Mouse (Mus musculus) forebrain, embryonic 13.5 days (tissue): ENCODE results near the gene Iqck. TPM values are rescaled to one million over a fixed set of nuclear protein-coding genes. Genes with fewer than 3 reads are reported as not detected.

ENCODE experiments used
- ATAC-seq: fragments of 200-750 bp; cut with Nextera tagmentation; 2 replicates; pipeline ENCODE4 v1.8.0; 2017
- H3K27ac ChIP-seq: fragments of 300-500 bp; sonication (generic); 2 replicates; pipeline ENCODE4 v1.5.1; 2015; ENCODE audit warnings: inconsistent platforms, mild to moderate bottlenecking, moderate library complexity
- H3K27me3 ChIP-seq: fragments of 300-500 bp; sonication (generic); 2 replicates; pipeline ENCODE4 v1.6.1; 2015; ENCODE audit warnings: mild to moderate bottlenecking, inconsistent platforms
- H3K36me3 ChIP-seq: fragments of 300-500 bp; sonication (generic); 2 replicates; pipeline ENCODE4 v1.6.1; 2015; ENCODE audit warnings: mild to moderate bottlenecking, inconsistent platforms; ENCODE audit not compliant: poor library complexity, severe bottlenecking
- H3K4me1 ChIP-seq: fragments of 300-500 bp; sonication (generic); 2 replicates; pipeline ENCODE4 v1.6.1; 2015; ENCODE audit warnings: inconsistent platforms
- H3K4me2 ChIP-seq: fragments of 300-500 bp; sonication (generic); 2 replicates; pipeline ENCODE4 v1.6.1; 2015; ENCODE audit warnings: inconsistent platforms, mild to moderate bottlenecking, moderate library complexity
- H3K4me3 ChIP-seq: fragments of 300-500 bp; sonication (generic); 2 replicates; pipeline ENCODE4 v1.5.1; 2015; ENCODE audit warnings: mild to moderate bottlenecking, inconsistent platforms
- H3K9ac ChIP-seq: fragments of 300-500 bp; sonication (generic); 2 replicates; pipeline ENCODE4 v1.6.1; 2015; ENCODE audit warnings: mild to moderate bottlenecking, inconsistent platforms
- H3K9me3 ChIP-seq: fragments of 300-500 bp; sonication (generic); replicated peaks from 2 replicates; pipeline ENCODE4 v1.6.1; 2016; ENCODE audit warnings: inconsistent platforms
- WGBS: fragments of 180-500 bp; shearing (Covaris S2); methylation state at CpG from one replicate; pipeline ENCODE4 v1.1.7; 2015; 5-methylcytosine and 5-hydroxymethylcytosine counted together
- polyA plus RNA-seq: library from polyadenylated mRNA; unstranded; fragments of >200 nt; fragmentation: Nextera tagmentation; extraction: Ambion mirVana; gene quantifications from 2 replicates; pipeline ENCODE4 v1.2.1, GENCODE M21; 2015

Gene Iqck
- polyA plus RNA-seq, 1 experiment from 2014 or later: 3.1 TPM

DNA sequence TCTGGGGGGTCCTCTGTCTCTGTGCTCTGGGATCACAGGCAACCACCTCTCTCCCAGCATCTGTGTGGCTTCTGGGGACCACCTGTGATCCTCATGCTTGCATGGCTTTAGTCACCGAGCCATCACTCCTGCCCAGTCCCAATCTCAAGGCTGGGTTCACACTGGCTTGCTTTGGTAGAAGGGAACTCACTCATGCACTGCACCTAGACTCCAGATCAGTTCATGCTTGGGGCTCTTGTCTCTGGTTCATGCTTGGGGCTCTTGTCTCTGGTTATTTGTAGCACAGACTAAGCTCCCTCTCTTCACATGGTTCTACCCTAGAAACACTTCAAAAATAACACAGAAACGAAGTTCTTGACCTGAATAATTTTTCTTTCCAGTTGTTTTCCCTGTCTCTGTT is 44.5 kb downstream of the Iqck start:
- H3K27ac ChIP-seq: no peak overlapping the region
- no peak overlapping the region; the same call in 1 of the 2 replicates for H3K9ac ChIP-seq
- ATAC-seq: no peak

DNA sequence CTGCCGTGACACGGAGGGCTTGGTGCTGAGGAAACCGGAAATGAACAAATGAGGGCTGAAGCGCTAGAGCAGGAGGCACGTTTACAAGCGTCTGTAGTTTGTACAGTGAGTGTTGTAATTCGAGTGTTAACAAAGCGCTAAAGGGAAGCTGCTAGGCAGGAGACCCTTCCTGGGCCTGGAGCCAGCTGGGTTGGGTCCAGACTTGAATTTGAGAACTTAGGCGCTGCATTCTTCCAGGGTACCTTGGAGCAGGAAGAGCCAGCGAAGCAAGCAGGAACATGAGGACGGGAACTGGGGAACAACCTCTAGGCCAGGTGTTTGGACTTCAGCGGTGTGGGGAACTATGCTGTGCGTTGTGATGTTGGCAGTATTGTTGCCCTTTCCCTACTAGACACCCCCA is 47.4 kb downstream of the Iqck start:
- peak overlapping the region; percentile 44 for H3K4me2 ChIP-seq
- ATAC-seq: peak; percentile 69
- 42% methylated on average over 13 of the region's 13 CpGs for WGBS

More for the DNA sequence above, 44.5 kb downstream of the Iqck start:
- WGBS: 68% methylated on average over 2 of the region's 2 CpGs
- no peaks in the 10 kb centered on the region for H3K9me3 ChIP-seq
- H3K36me3 ChIP-seq: no peaks in the 10 kb centered on the region
- peaks cover 34% of the 10 kb centered on the region for H3K4me1 ChIP-seq
- H3K4me2 ChIP-seq: no peak overlapping the region
- no peak overlapping the region for H3K4me3 ChIP-seq
- H3K27me3 ChIP-seq: no peaks in the 10 kb centered on the region

DNA sequence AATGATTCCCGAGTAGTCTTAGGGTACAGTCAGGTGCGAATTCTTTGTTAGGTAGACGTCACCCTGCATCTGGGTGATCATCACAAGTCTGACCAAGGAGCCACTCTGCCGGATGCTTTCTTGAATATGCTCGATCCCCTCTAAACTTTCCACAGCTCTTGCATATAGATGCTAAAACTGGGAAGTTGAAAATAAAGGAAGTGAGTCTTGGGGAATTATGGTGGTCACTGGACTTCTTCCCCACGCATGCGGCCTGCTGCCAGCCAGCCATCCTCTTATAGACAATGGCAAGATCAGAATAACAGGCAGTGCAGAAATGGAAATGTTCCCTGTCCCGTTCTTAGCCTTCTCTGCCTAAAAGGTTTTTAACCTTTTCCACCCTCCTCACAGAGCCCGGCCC is 48.3 kb downstream of the Iqck start:
- Histone ChIP-seq H3K4me3 (no peak overlapping the region), H3K4me1 (peaks cover 20% of the 10 kb centered on the region), H3K4me2 (no peak overlapping the region), H3K9ac (no peak overlapping the region), H3K9me3 (no peaks in the 10 kb centered on the region), H3K27ac (no peak overlapping the region), H3K27me3 (no peaks in the 10 kb centered on the region), H3K36me3 (no peaks in the 10 kb centered on the region)
- ATAC-seq: no peak
- 87% methylated on average over 9 of the region's 9 CpGs for WGBS

More for the DNA sequence above, 47.4 kb downstream of the Iqck start:
- Histone ChIP-seq H3K4me3 (no peak overlapping the region), H3K27me3 (no peaks in the 10 kb centered on the region), H3K4me1 (peaks cover 20% of the 10 kb centered on the region), H3K27ac (no peak overlapping the region), H3K36me3 (no peaks in the 10 kb centered on the region), H3K9ac (no peak overlapping the region), H3K9me3 (no peaks in the 10 kb centered on the region)

DNA sequence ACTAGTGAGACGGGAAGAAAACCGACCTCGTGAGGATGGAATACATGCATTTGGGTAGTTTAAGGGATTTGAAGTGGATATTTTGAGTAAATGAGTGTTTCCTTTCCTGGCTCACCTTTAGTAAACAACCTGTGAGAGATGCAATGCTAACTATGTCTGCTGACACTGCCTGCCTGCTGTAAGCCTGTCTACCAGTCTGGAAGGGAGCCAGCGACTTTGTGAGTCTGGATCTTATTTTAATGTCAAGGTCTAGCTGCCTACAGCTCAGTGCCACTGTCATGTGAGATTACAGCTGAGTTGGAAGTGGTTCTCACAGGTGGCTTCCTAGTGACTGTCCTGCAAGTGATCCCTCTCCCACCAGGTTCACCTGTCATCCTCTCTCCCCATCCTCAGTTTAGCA is 49.0 kb downstream of the Iqck start:
- Histone ChIP-seq H3K9me3 (no peaks in the 10 kb centered on the region), H3K9ac (no peak overlapping the region), H3K27me3 (no peaks in the 10 kb centered on the region), H3K4me1 (peaks cover 19% of the 10 kb centered on the region), H3K36me3 (no peaks in the 10 kb centered on the region), H3K27ac (no peak overlapping the region), H3K4me2 (no peak overlapping the region), H3K4me3 (no peak overlapping the region)
- WGBS: 88% methylated on average over 4 of the region's 4 CpGs
- ATAC-seq: no peak

DNA sequence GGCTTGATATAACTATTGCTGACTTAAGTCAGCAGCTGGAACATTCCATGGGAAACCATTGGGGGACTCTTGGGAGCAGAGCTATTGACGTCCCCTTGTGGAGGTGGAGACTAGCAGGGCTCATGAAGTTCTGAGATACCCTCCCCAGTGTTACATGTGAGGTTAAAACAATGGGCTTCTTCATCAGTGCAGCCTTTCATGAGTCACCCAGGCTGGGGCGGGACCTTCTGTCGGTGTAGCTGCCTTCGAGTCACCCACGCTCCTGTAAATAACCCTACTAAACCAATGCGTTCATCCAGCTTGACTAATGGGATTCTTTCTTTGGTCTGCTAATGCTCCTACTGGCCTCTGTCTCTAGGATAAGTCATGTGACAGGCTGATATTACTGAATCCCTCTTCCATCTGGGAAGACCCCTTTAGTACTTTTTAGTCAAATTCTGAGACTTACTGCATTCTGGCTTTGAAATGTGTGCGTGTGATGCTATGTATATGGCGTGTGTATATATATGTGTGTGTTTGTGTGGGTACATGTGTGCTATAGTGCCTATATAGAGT is 53.5 kb downstream of the Iqck start:
- no peak for ATAC-seq
- Histone ChIP-seq H3K9ac (no peak overlapping the region), H3K36me3 (no peaks in the 10 kb centered on the region), H3K4me3 (no peak overlapping the region), H3K27me3 (no peaks in the 10 kb centered on the region), H3K27ac (no peak overlapping the region), H3K4me1 (peaks cover 9% of the 10 kb centered on the region), H3K4me2 (no peak overlapping the region), H3K9me3 (no peaks in the 10 kb centered on the region)
- WGBS: 63% methylated on average over 8 of the region's 8 CpGs

DNA sequence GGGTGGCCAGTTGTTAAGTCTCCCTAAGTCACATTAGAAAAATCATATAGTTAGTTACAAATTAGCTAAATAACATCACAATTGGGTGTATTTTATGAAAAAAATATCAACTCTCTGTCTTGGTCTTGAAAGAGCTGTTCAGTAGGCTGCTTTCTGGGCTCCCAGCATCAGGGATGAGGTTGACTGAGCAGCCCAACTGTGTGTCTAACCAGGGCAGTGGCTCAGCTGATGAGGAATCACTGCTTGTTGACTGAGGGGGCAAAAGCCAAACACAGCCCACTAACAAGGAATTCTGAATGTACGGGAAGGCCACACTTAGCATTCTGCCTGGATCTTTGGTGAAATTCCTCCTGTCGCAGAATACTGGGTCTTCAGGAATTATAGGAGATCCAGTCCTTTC is 54.9 kb downstream of the Iqck start:
- ATAC-seq: no peak
- Histone ChIP-seq H3K4me1 (peaks cover 9% of the 10 kb centered on the region), H3K36me3 (no peaks in the 10 kb centered on the region), H3K27me3 (no peaks in the 10 kb centered on the region), H3K4me2 (no peak overlapping the region), H3K27ac (no peak overlapping the region), H3K9ac (no peak overlapping the region), H3K9me3 (no peaks in the 10 kb centered on the region), H3K4me3 (no peak overlapping the region)
- 88% methylated on average over 2 of the region's 2 CpGs for WGBS

DNA sequence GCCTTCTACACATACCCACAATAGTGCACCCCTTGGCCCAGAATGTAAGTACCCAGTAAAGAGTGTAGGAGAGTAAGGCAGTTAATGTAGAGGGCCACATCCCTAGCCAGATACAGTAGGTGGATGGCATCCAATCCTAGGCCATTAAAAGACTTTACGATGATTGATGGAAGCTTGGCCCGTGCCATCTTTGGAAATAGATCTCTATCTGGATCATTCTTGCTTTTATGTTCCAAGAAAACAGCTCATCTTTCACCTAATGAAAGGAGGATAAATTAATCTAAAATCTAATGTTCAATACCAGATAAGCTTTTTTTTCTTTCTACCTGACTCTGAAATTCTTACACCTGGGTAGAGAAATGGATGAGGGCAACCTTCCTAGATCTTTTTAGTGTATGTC is 55.6 kb downstream of the Iqck start:
- no peak overlapping the region for H3K27ac ChIP-seq
- H3K4me2 ChIP-seq: no peak overlapping the region
- no peaks in the 10 kb centered on the region for H3K9me3 ChIP-seq
- 93% methylated on average over 2 of the region's 2 CpGs for WGBS
- no peaks in the 10 kb centered on the region for H3K27me3 ChIP-seq
- H3K36me3 ChIP-seq: no peaks in the 10 kb centered on the region
- no peak overlapping the region for H3K9ac ChIP-seq
- no peak overlapping the region for H3K4me3 ChIP-seq
- peaks cover 9% of the 10 kb centered on the region for H3K4me1 ChIP-seq
- ATAC-seq: no peak

DNA sequence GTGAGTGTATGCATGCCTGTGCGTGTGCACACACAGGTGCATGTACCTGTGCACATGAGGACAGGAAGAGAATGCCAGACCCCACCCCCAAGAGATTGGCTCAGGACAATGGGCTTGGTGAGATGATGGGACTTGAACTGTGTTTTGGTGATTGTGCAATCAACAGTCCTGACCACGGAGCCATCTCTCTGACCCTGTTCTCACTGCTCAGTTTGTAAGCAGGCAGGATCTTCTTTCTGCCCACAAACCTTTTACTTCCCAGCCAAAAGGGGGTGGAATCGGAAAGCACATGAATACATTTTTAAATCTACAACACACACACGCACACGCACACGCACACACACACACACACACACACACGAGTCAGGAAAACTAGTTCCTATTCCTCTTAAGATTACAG is 56.0 kb downstream of the Iqck start:
- Histone ChIP-seq H3K27ac (no peak overlapping the region), H3K4me1 (peaks cover 9% of the 10 kb centered on the region), H3K9me3 (no peaks in the 10 kb centered on the region), H3K4me3 (no peak overlapping the region), H3K36me3 (no peaks in the 10 kb centered on the region), H3K9ac (no peak overlapping the region), H3K4me2 (no peak overlapping the region), H3K27me3 (no peaks in the 10 kb centered on the region)
- no peak for ATAC-seq
- WGBS: 82% methylated on average over 7 of the region's 7 CpGs

DNA sequence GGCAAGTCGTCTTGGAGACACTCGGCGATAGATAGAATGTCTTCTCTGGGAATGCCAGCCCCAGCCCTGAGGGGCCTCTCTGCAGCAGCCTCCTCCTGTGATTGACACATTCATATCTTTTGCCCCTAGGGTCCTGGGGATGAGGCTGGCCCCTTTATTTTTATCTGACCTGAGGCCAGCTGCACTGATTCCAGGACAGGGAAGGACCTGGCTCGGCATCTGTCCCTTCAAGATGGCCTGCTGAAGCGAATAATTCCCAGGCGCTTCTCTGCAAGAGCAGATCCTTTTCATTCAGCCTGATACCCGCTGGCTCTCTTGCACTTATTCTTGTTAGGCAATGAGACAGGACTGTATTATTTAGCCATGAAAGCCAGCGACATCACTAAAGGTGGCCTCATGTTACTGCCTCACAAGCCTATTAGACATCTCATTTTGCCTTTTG is 56.5 kb downstream of the Iqck start:
- H3K4me3 ChIP-seq: no peak overlapping the region
- no peak overlapping the region for H3K27ac ChIP-seq
- no peak for ATAC-seq
- WGBS: 24% methylated on average over 8 of the region's 8 CpGs
- H3K36me3 ChIP-seq: no peaks in the 10 kb centered on the region
- no peaks in the 10 kb centered on the region for H3K27me3 ChIP-seq
- H3K9me3 ChIP-seq: no peaks in the 10 kb centered on the region
- H3K9ac ChIP-seq: no peak overlapping the region
- no peak overlapping the region for H3K4me2 ChIP-seq
- H3K4me1 ChIP-seq: peaks cover 9% of the 10 kb centered on the region

DNA sequence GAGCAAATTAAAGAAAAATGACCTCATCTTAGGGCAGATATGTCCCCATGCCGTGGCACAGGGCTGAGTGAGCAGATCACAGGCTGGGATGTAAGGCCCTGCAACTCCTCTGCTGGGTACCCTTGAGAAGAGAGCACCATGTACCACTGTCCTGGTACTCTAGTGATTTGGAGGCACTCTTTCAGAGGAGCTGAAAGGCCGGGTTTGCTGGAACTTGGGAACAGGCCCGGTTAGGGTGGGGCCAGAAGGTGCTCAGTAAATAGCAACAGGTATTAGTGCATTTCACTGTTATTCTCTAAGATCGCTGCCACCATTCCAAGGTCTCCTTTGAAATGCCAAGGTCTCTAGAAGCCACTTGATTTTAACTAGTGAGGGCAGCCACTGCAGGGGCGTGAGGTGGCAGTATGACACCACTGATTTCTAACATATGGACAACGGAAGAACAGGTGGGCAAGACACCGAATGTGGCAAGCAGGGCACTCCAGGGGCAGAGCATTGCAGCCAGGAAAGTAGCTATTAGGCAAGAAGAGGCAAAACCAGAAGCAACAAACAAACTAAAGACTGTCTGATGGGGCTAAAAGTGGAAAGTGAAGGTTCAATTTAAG is 59.1 kb downstream of the Iqck start:
- 86% methylated on average over 7 of the region's 7 CpGs for WGBS
- Histone ChIP-seq H3K4me2 (no peak overlapping the region), H3K36me3 (no peaks in the 10 kb centered on the region), H3K9ac (no peak overlapping the region), H3K27me3 (no peaks in the 10 kb centered on the region), H3K27ac (no peak overlapping the region), H3K4me3 (no peak overlapping the region), H3K4me1 (peaks cover 14% of the 10 kb centered on the region), H3K9me3 (no peaks in the 10 kb centered on the region)
- no peak for ATAC-seq

DNA sequence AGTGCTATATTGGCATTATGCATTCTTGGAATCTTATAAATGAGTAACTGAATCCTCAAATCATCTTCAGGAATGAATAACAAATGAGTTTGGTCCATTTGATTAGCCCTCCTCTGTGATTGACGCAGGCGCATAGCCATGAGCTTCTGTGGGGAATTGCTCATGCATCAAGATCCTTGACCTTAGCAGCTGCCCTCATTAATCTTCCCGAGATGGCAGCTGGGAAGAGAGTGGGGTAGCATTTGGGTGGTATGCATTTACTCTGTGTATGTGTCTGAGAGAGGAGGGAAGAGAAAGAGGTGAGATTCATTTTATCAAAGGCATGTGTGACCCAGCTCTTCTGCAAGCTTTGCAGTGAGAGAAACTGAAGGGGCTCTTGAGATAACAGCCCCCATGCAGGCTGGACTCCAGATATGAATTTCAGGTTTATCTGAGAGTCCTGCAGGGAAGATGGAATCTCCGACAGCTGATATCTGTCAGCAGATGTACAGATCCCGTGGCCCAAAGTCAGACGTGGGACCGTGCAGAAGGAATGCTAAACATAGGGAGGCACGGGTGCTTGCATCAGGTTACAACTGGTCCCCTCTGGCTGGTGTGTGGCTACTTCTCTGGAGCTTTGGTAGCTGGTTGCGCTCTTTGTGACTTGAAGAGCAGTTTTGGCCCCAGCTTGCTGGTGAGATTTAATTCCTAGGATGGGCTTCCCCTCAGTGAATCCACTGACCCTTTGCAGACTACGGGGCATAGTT is 63.9 kb downstream of the Iqck start:
- H3K27me3 ChIP-seq: no peaks in the 10 kb centered on the region
- H3K4me2 ChIP-seq: no peak overlapping the region
- no peaks in the 10 kb centered on the region for H3K36me3 ChIP-seq
- WGBS: 69% methylated on average over 10 of the region's 10 CpGs
- no peak for ATAC-seq
- no peak overlapping the region for H3K4me3 ChIP-seq
- no peaks in the 10 kb centered on the region for H3K9me3 ChIP-seq
- no peak overlapping the region for H3K27ac ChIP-seq
- H3K9ac ChIP-seq: no peak overlapping the region
- H3K4me1 ChIP-seq: peaks cover 6% of the 10 kb centered on the region; the same call in 1 of the 2 replicates

DNA sequence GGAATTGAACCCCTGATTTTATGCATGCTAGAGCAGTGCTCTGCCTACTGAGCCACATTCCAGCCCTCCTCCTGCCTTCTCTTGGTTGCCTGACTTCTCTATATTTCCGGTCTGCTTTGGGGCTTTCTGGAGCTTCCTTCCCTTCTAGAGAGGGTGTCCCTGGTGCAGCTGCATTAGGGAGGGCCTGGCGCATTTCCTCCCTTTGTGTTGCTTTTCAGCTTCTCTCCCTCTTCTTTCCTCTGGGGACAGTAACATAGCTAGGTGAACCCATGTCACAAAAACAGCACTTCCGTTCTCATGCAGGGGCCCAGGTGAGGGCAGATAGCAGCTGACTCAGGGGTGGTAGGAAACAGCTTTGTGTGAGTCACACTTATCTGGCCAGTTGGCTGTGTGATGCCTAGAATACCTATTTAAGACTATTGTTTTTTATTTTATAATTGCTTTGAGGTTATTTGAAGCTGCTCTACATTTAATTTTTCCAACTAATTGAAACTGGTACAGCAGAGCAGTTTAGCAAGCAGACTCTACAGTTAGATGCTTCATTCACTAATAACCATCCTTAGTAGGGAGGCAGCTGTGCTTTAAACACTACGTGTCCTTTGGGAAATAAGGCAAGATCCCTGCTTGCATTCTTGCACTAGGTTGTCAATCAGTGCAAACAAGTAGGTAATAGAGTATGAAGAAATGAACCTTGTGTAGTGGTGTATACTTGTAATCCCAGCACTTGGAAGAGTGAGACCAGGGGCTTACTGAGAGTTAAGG is 67.1 kb downstream of the Iqck start:
- H3K27me3 ChIP-seq: no peaks in the 10 kb centered on the region
- no peak for ATAC-seq
- no peak overlapping the region for H3K4me3 ChIP-seq
- WGBS: 77% methylated on average over 4 of the region's 4 CpGs
- no peaks in the 10 kb centered on the region for H3K36me3 ChIP-seq
- no peak overlapping the region for H3K9ac ChIP-seq
- peaks cover 6% of the 10 kb centered on the region; the same call in 1 of the 2 replicates for H3K4me1 ChIP-seq
- H3K4me2 ChIP-seq: no peak overlapping the region
- no peak overlapping the region for H3K27ac ChIP-seq
- H3K9me3 ChIP-seq: no peaks in the 10 kb centered on the region
